Mouse (Mus musculus) limb, embryonic 11.5 days (tissue): ENCODE measurements at regions not wholly inside any gene's neighbourhood (a gene's known extent, or its start where the extent isn't known, plus 50 kb on each side); places are given as distances from the start of the nearest gene placed in this dataset. TPM values are rescaled to one million over a fixed set of nuclear protein-coding genes. Genes with fewer than 3 reads are reported as not detected.

Experiments used
- microRNA-seq: library from miRNA; unstranded; fragments of <30 nt; microRNA quantifications from one replicate; pipeline ENCODE4, GENCODE M21; 2016

Small RNA genes lying in the stretch of these regions (microRNA-seq; reads per million reads assigned to microRNA genes)
- gene Gm27460 (not detected), gene Gm28002 (not detected)
